Mouse (Mus musculus) kidney, adult 2 months (tissue): ENCODE data around the gene Lyzl4. TPM values are rescaled to one million over a fixed set of nuclear protein-coding genes. Genes with fewer than 3 reads are reported as not detected.
A peak's percentile ranks its signal among the peaks of the same experiment; 100 is the strongest.

Source experiments
- DNase-seq: peaks from one replicate; pipeline ENCODE4 v3.0.0; 2021
- H3K27ac ChIP-seq: fragments of 200-500 bp; 2 replicates; pipeline ENCODE4 v1.5.1; 2012; ENCODE audit warnings: low read depth, low read length, control low read depth, inconsistent platforms; ENCODE audit not compliant: insufficient read depth
- H3K27me3 ChIP-seq: fragments of 200-500 bp; replicated peaks from 2 replicates; pipeline ENCODE4 v1.6.1; 2012; ENCODE audit warnings: mild to moderate bottlenecking, moderate library complexity, low read length, inconsistent platforms; ENCODE audit not compliant: control insufficient read depth, insufficient read depth
- H3K36me3 ChIP-seq: fragments of 200-500 bp; 2 replicates; pipeline ENCODE4 v1.6.1; 2012; ENCODE audit warnings: mild to moderate bottlenecking, moderate library complexity, low read length, inconsistent platforms; ENCODE audit not compliant: control insufficient read depth, insufficient read depth
- H3K4me1 ChIP-seq: fragments of 200-500 bp; 2 replicates; pipeline ENCODE4 v1.6.1; 2011; ENCODE audit warnings: low read length; ENCODE audit not compliant: control insufficient read depth, insufficient read depth
- H3K4me3 ChIP-seq: fragments of 200-500 bp; 2 replicates; pipeline ENCODE4 v1.5.1; 2011; ENCODE audit warnings: mild to moderate bottlenecking, low read depth, low read length, control low read depth; ENCODE audit not compliant: insufficient read depth
- CTCF ChIP-seq: fragments of 200-500 bp; conservative IDR thresholded peaks from 2 replicates; pipeline ENCODE4 v1.5.1; 2011; ENCODE audit warnings: low read depth, mild to moderate bottlenecking, control low read depth, low read length, moderate library complexity, mixed read lengths; ENCODE audit not compliant: insufficient read depth, insufficient read length
- POLR2A ChIP-seq: fragments of 200-500 bp; IDR thresholded peaks from one replicate; pipeline ENCODE4 v1.6.1; 2011; ENCODE audit warnings: low read depth, low read length, control low read depth
- WGBS: fragments of 180-500 bp; shearing (Covaris S2); methylation state at CpG from one replicate; pipeline ENCODE4 v1.1.7; 2018; 5-methylcytosine and 5-hydroxymethylcytosine counted together
- polyA plus RNA-seq: library from polyadenylated mRNA; depleted of rRNA; stranded (reverse); fragments of >200 nt; gene quantifications from 2 replicates; pipeline ENCODE4 v1.2.3, GENCODE M21; 2012

Gene Lyzl4
- polyA plus RNA-seq, 1 experiment = 0.11 TPM

DNA sequence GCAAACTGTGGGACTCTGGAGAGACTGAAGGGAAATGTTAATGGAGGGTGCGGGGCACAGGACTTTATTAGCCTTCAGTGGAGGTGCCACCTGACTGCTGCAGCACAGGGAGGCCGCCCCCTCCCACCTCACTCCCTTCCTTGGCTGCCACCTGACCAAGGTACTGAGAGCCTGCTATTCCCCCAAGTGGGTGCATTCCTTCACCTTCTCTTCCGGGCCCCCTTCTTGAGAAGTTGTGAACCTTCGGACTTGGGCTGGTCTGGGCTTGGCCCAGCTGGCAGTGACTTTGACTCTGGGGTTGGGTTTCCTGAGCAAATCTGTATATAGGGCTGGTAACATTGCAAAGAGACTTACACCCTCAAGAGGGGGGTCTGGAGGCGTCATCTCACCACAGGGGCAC lies 14.4 kb upstream of the Lyzl4 start:
- no peak overlapping the region for H3K4me3 ChIP-seq
- TF ChIP-seq CTCF (no peak), POLR2A (no peak)
- WGBS = 88% methylated on average over 5 of the region's 5 CpGs

DNA sequence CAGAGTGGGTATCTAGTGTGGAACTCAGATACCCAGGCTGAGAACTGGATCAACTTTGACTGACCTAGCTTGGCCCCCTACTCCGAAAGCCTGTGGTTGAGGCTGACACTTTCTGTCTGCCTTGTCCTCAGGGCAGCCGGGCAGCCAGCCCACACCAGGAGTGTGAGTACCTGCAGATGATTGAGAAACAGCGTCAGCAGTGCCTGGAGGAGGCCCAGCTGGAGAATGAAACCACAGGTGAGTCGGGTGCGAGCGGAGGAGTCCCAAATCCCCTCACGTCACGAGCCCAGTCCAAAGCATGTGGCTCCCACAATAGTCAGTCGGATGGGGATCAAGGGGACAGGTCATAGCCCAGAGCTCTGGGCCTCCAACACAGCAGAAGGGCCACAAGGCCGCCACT lies 11.8 kb upstream of the Lyzl4 start:
- no peak for DNase-seq
- Histone ChIP-seq H3K27me3 (no peaks in the 10 kb centered on the region), H3K4me1 (no peaks in the 10 kb centered on the region), H3K27ac (no peak overlapping the region), H3K4me3 (no peak overlapping the region), H3K36me3 (no peaks in the 10 kb centered on the region)
- no peak for TF ChIP-seq CTCF
- no peak for TF ChIP-seq POLR2A
- 92% methylated on average over 10 of the region's 10 CpGs for WGBS

More for the DNA sequence above, 14.4 kb upstream of the Lyzl4 start:
- DNase-seq = no peak
- H3K27me3 ChIP-seq = no peaks in the 10 kb centered on the region
- no peaks in the 10 kb centered on the region for H3K36me3 ChIP-seq
- no peak overlapping the region for H3K27ac ChIP-seq
- H3K4me1 ChIP-seq = no peaks in the 10 kb centered on the region

DNA sequence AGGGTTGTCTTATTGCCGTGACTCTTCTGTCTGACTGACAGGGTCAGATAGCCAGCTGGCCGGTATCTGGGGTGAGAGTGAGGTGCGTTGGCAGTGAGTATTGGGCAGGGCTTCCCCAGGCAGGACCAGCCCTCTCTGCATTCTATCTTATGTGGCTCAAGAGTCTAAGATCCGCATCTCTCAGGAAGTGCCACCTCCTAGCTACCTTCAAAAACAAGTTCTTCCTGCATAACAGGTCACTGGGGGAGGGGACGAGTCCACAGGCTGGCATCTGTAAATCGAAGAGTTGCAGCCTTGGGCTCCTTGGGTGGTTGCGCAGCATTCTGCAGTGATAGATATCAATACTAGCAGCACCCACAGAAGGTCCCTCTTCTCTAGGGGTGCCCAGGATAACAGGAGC lies 5.1 kb upstream of the Lyzl4 start:
- no peaks in the 10 kb centered on the region for H3K36me3 ChIP-seq
- no peak overlapping the region for H3K27ac ChIP-seq
- no peak for TF ChIP-seq POLR2A
- TF ChIP-seq CTCF = no peak
- H3K4me1 ChIP-seq = no peaks in the 10 kb centered on the region; the same call in 1 of the 2 replicates
- no peak overlapping the region for H3K4me3 ChIP-seq
- no peaks in the 10 kb centered on the region for H3K27me3 ChIP-seq
- 73% methylated on average over 7 of the region's 7 CpGs for WGBS
- no peak for DNase-seq

DNA sequence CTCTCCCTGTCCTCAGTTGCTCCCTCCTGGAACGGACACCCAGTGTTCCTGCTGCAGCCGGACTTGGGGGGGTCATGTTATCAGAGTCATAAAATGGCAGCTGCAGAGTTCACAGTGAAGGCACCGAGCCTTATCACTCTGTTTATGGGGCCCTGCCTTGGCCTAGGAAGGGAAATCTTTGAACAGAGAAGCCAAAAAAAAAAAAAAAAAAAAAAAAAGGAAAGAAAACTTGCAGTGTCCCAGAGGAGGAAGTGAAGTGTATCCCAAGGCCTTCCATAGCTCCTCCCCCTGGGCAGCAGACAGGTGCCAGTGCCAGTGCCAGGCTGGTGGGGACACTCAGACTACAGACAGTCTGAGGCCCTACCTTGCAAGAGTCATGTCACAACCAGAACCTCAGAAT lies 3.0 kb upstream of the Lyzl4 start:
- Histone ChIP-seq H3K27me3 (no peaks in the 10 kb centered on the region), H3K4me3 (no peak overlapping the region), H3K36me3 (no peaks in the 10 kb centered on the region), H3K4me1 (no peaks in the 10 kb centered on the region; the same call in 1 of the 2 replicates), H3K27ac (no peak overlapping the region)
- WGBS = 54% methylated on average over 3 of the region's 3 CpGs
- no peak for TF ChIP-seq CTCF
- DNase-seq = no peak

DNA sequence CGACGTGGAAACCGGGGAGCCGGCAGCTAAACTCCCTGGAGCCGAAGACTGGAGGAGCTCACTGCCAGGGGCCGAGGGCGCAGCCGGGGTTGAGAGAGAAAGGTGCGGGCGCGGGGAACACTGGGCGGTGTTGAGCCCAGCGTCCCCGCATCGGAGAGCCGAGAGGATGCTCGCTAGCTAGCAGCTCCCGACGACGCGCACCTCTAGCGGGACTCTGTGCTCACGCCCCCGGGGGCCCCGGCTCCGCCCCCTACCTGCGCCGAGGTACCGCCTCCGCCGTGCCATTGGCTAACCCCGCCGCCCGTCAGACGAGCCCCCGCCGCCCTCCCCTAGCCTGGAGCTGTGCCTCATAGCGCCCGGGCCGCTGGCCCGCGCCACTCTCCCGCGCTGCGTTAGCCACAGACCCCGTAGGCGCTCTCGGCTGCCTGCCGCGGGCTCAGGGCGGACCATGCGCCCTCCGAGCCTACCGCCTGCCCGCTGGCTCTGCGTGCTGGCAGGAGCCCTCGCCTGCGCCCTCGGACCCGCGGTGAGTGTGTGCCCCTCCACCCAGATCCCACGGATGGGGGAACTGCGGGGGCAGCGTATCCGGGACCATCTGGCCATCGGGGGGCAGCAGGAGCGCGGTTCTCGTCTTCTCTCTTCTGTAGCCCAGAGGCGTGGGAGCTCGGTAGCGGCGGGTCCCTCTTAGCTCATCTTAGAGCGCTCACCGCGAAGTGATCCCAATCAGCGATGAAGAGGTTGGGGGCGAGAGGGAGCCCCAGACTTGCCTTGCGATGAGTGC lies 695 bp upstream of the Lyzl4 start, which contains the start of gene Vipr1:
Gene Vipr1, plus strand, starts transcription at position 316 of the 781 bp plus-strand sequence.
- no peaks in the 10 kb centered on the region for H3K27me3 ChIP-seq
- peak; percentile 77 for DNase-seq
- no peak within 1 kb of the TSS for H3K27ac ChIP-seq
- H3K4me1 ChIP-seq = no peaks in the 10 kb centered on the region; the same call in 1 of the 2 replicates
- H3K36me3 ChIP-seq = no peaks in the 10 kb centered on the region
- WGBS = under 1% methylated on average over 76 of the region's 79 CpGs
- H3K4me3 ChIP-seq = peak within 1 kb of the TSS; percentile 44
- TF ChIP-seq POLR2A (no peak), CTCF (no peak)

DNA sequence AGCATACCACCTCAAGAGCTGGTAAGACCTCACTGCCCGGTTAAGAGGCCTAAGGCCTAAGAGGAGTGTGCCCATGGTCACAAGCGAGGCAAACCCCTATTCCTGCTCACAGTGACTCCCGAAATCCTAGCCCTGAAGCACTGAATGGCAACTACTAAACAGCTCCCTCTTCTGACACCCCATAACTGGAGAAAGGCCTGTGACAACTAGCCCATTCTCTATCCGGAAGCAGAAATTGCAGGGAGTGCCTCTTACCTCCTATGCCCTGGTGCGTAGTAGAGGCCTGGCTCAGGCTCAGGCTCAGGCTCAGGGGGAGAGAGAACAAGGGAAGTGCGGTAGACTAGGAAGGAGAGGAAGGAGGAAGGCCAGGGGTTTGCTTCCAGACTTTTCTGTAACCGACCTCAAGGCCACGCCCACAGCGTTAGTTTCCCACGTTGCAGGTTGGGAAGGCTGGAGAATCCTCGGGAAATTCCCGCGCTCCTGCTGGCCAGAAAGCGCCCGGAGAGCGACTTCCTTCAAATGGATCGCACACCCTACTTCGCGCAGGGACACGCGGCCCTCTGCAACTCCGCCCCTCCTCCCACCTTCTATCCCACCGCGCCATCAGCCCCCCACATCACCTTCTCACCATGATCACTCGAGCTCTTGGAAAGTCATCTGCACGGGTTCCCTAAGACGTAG lies 521 bp downstream of the Lyzl4 start:
- H3K4me1 ChIP-seq = no peaks in the 10 kb centered on the region; the same call in 1 of the 2 replicates
- no peaks in the 10 kb centered on the region for H3K36me3 ChIP-seq
- peak; percentile 5 for DNase-seq
- no peaks in the 10 kb centered on the region for H3K27me3 ChIP-seq
- H3K27ac ChIP-seq = no peak overlapping the region
- no peak for TF ChIP-seq CTCF
- TF ChIP-seq POLR2A = no peak
- H3K4me3 ChIP-seq = peak overlapping the region; percentile 5; the same call in 1 of the 2 replicates
- 16% methylated on average over 27 of the region's 27 CpGs for WGBS

DNA sequence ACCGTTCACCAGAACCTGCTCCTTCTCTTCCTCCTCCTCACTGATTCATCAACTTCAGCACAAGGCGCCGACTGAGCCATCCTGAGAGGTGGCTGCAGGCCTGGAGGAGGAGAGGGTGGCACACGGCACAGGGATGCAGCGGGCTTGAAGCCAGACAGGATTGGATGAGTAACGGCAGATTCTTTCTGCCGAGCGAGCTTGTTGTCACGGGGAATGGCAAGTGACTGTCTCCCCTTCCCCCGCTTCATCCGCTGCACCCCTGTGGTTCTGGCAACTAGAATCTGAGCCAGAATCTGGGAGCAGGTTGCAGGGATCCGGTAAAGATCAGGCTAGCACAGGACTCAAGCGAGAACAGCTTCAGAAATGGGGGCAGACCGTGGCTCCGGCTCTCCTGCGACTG lies 2.1 kb downstream of the Lyzl4 start:
- Histone ChIP-seq H3K27ac (no peak overlapping the region), H3K4me3 (no peak overlapping the region), H3K27me3 (no peaks in the 10 kb centered on the region), H3K4me1 (no peaks in the 10 kb centered on the region; the same call in 1 of the 2 replicates), H3K36me3 (no peaks in the 10 kb centered on the region)
- TF ChIP-seq CTCF (no peak), POLR2A (no peak)
- no peak for DNase-seq
- WGBS = 70% methylated on average over 16 of the region's 16 CpGs
